Mouse (Mus musculus) heart, embryonic 16.5 days (tissue): ENCODE measurements around the gene Usp29. TPM values are rescaled to one million over a fixed set of nuclear protein-coding genes. Genes with fewer than 3 reads are reported as not detected.

ENCODE experiments used
- ATAC-seq: fragments of 200-750 bp; cut with Nextera tagmentation; replicated peaks from 2 replicates; pipeline ENCODE4 v1.8.0; 2017; ENCODE audit warnings: moderate number of reproducible peaks; ENCODE audit not compliant: insufficient read depth, low FRiP score; ENCODE audit errors: extremely low read depth
- H3K27ac ChIP-seq: fragments of 300-500 bp; sonication (generic); 2 replicates; pipeline ENCODE4 v1.5.1; 2014; ENCODE audit warnings: mild to moderate bottlenecking, low read length, control low read depth, moderate library complexity
- H3K27me3 ChIP-seq: fragments of 300-500 bp; sonication (generic); 2 replicates; pipeline ENCODE4 v1.6.1; 2014; ENCODE audit warnings: low read length, mixed read lengths; ENCODE audit not compliant: control insufficient read depth, insufficient read depth
- H3K36me3 ChIP-seq: fragments of 300-500 bp; sonication (generic); 2 replicates; pipeline ENCODE4 v1.6.1; 2014; ENCODE audit not compliant: control insufficient read depth, insufficient read depth
- H3K4me1 ChIP-seq: fragments of 300-500 bp; sonication (generic); 2 replicates; pipeline ENCODE4 v1.6.1; 2014; ENCODE audit warnings: low read length, mixed read lengths; ENCODE audit not compliant: control insufficient read depth, insufficient read depth
- H3K4me2 ChIP-seq: fragments of 300-500 bp; sonication (generic); 2 replicates; pipeline ENCODE4 v1.6.1; 2014; ENCODE audit warnings: low read depth, mild to moderate bottlenecking, control low read depth, low read length
- H3K4me3 ChIP-seq: fragments of 300-500 bp; sonication (generic); 2 replicates; pipeline ENCODE4 v1.5.1; 2014; ENCODE audit warnings: mild to moderate bottlenecking, control low read depth, low read length
- H3K9ac ChIP-seq: fragments of 300-500 bp; sonication (generic); 2 replicates; pipeline ENCODE4 v1.6.1; 2014; ENCODE audit warnings: low read length, control low read depth
- H3K9me3 ChIP-seq: fragments of 300-500 bp; sonication (generic); replicated peaks from 2 replicates; pipeline ENCODE4 v1.6.1; 2016; ENCODE audit warnings: low read length; ENCODE audit not compliant: control insufficient read depth
- whole genome bisulfite sequencing: fragments of 180-500 bp; shearing (Covaris S2); extraction: QIAGEN DNeasy Blood & Tissue Kit; methylation state at CpG from one replicate; pipeline ENCODE4 v1.1.7; 2014; 5-methylcytosine and 5-hydroxymethylcytosine counted together
- polyA plus RNA-seq: library from polyadenylated mRNA; unstranded; fragments of >200 nt; fragmentation: Nextera tagmentation; extraction: Ambion mirVana; gene quantifications from 2 replicates; pipeline ENCODE4 v1.2.1, GENCODE M21; 2015

Gene Usp29
- polyA plus RNA-seq, 1 experiment from 2014 or later = 6.1 TPM

- H3K36me3 ChIP-seq = no peaks in the 10 kb centered on the region
- H3K9me3 ChIP-seq = no peaks in the 10 kb centered on the region
- no peak overlapping the region for H3K4me2 ChIP-seq
- H3K27me3 ChIP-seq = no peaks in the 10 kb centered on the region
- peaks cover 11% of the 10 kb centered on the region for H3K4me1 ChIP-seq
- 59% methylated on average over 9 of the region's 9 CpGs for WGBS
- ATAC-seq = no peak
- H3K4me3 ChIP-seq = no peak overlapping the region
- no peak overlapping the region for H3K9ac ChIP-seq
- H3K27ac ChIP-seq = no peak overlapping the region
These were observed 68.9 kb downstream of the Usp29 start for GRCm38 (mm10) chr7:6799105-6799805.

- H3K9me3 ChIP-seq = no peaks in the 10 kb centered on the region
- H3K27me3 ChIP-seq = no peaks in the 10 kb centered on the region
- H3K4me1 ChIP-seq = peaks cover 11% of the 10 kb centered on the region
- H3K36me3 ChIP-seq = no peaks in the 10 kb centered on the region
- no peak overlapping the region for H3K4me3 ChIP-seq
- H3K4me2 ChIP-seq = no peak overlapping the region
- WGBS = 70% methylated on average over 12 of the region's 12 CpGs
- no peak overlapping the region for H3K9ac ChIP-seq
- ATAC-seq = no peak
- no peak overlapping the region for H3K27ac ChIP-seq
These were observed 70.4 kb downstream of the Usp29 start for GRCm38 (mm10) chr7:6800586-6801441.

- no peak for ATAC-seq
- no peaks in the 10 kb centered on the region for H3K36me3 ChIP-seq
- 56% methylated on average over 6 of the region's 6 CpGs for WGBS
- H3K4me3 ChIP-seq = no peak overlapping the region
- no peak overlapping the region for H3K9ac ChIP-seq
- H3K4me1 ChIP-seq = peaks cover 11% of the 10 kb centered on the region
- H3K27me3 ChIP-seq = no peaks in the 10 kb centered on the region
- no peaks in the 10 kb centered on the region for H3K9me3 ChIP-seq
- H3K27ac ChIP-seq = no peak overlapping the region
- H3K4me2 ChIP-seq = no peak overlapping the region
These were observed 71.3 kb downstream of the Usp29 start for GRCm38 (mm10) chr7:6801642-6802041.

DNA sequence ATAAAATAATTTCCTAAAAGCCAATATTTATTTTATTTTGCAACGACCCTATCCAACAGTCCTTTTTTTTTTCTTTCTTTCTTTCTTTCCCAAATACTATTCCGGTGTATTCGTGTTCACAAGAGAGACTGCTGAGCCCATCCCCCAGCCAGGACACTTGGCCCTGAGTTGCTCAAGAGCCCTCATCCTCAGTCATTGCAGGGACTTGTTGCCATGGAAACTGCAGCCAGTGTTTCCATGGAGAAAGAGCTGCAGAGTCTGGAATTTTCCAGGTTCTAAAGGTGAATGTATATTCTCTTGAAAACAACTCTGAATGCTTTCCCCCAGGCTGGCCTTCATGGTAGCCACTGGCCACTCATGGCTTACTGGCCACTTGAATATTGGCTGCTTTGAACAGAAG lies 80.2 kb downstream of the Usp29 start:
- no peak for ATAC-seq
- WGBS = 62% methylated on average over 3 of the region's 3 CpGs
- H3K27me3 ChIP-seq = no peaks in the 10 kb centered on the region

DNA sequence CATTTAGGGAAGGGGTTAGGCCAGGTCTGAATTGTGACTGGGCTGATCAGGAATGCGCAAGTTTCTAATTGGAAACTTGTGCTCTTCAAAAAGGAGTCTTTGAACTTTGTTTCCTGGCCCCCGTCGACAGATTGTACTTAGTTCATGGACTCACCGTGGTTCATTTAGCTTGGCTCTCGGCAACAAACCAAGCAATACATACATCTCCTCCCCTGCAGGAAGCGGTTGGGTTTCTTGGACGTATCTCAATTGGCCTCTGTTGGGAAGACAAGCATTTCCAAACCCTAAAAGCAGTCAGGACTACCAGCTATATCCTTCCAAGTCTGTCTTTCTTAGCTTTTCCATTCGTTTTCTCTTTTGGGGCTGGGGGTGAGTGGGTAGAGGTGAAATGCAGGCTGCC lies 84.6 kb downstream of the Usp29 start:
- Histone ChIP-seq H3K27ac (no peak overlapping the region), H3K27me3 (no peaks in the 10 kb centered on the region), H3K9me3 (no peaks in the 10 kb centered on the region), H3K36me3 (no peaks in the 10 kb centered on the region), H3K4me3 (no peak overlapping the region), H3K9ac (no peak overlapping the region), H3K4me1 (no peaks in the 10 kb centered on the region), H3K4me2 (no peak overlapping the region)
- ATAC-seq = no peak
- WGBS = 61% methylated on average over 8 of the region's 8 CpGs

More for the DNA sequence above, 80.2 kb downstream of the Usp29 start:
- H3K4me3 ChIP-seq = no peak overlapping the region
- no peak overlapping the region for H3K4me2 ChIP-seq
- no peak overlapping the region for H3K27ac ChIP-seq
- H3K36me3 ChIP-seq = no peaks in the 10 kb centered on the region
- H3K9ac ChIP-seq = no peak overlapping the region
- no peaks in the 10 kb centered on the region for H3K9me3 ChIP-seq
- no peaks in the 10 kb centered on the region for H3K4me1 ChIP-seq

- no peak overlapping the region for H3K4me3 ChIP-seq
- H3K36me3 ChIP-seq = no peaks in the 10 kb centered on the region
- WGBS = 84% methylated on average over 5 of the region's 5 CpGs
- no peaks in the 10 kb centered on the region for H3K27me3 ChIP-seq
- no peak for ATAC-seq
- H3K4me1 ChIP-seq = no peaks in the 10 kb centered on the region
- no peak overlapping the region for H3K27ac ChIP-seq
- H3K9me3 ChIP-seq = no peaks in the 10 kb centered on the region
- H3K4me2 ChIP-seq = no peak overlapping the region
- H3K9ac ChIP-seq = no peak overlapping the region
These were observed 86.5 kb downstream of the Usp29 start for GRCm38 (mm10) chr7:6816706-6817376.

DNA sequence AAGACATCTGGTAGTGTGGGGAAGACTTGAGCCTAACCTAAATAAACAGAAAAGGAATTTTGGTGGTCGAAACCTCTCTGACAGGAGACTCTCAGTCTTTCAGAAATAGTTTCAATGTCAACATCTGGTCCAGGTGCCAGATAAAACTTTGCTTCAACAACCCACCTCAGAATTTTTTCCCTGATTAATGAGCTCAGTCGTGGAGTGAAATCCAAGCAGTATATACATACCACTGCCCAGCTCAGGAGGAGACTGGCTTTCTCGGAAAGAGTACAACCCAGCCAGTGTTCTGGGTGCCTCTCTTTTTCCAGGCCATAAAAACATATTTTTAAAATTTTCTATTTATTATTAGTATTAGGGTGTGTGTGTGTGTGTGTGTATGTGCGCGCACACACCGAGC lies 89.9 kb downstream of the Usp29 start:
- H3K36me3 ChIP-seq = no peaks in the 10 kb centered on the region
- WGBS = 79% methylated on average over 6 of the region's 6 CpGs
- no peak for ATAC-seq

GRCm38 (mm10) chr7:6822633-6823032 lies 92.3 kb downstream of the Usp29 start:
- Histone ChIP-seq H3K9me3 (no peaks in the 10 kb centered on the region), H3K36me3 (no peaks in the 10 kb centered on the region), H3K4me3 (no peak overlapping the region), H3K9ac (no peak overlapping the region), H3K4me2 (no peak overlapping the region), H3K27me3 (no peaks in the 10 kb centered on the region), H3K27ac (no peak overlapping the region), H3K4me1 (no peaks in the 10 kb centered on the region)
- WGBS = 71% methylated on average over 4 of the region's 4 CpGs
- no peak for ATAC-seq

More for the DNA sequence above, 89.9 kb downstream of the Usp29 start:
- Histone ChIP-seq H3K4me2 (no peak overlapping the region), H3K4me3 (no peak overlapping the region), H3K4me1 (no peaks in the 10 kb centered on the region), H3K9ac (no peak overlapping the region), H3K27me3 (no peaks in the 10 kb centered on the region), H3K9me3 (no peaks in the 10 kb centered on the region), H3K27ac (no peak overlapping the region)

DNA sequence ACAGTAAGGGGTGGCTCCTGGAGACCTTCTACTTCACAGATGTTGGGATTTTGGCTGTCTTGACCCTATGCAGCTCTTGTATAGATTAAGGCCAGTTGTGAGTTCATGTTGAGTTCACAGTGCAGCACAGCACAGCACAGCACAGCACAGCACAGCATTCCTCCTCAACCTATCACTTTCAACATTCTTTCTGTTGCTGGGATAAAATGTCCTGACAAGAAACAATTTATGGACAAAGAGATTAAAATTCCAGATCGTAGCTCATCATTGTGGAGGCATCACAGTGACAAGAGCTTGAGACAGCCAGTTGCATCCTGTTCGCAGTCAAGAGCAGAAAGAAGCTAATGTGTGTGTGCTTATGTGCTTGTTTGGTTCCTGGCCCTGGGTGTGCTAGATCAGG lies 93.3 kb downstream of the Usp29 start:
- Histone ChIP-seq H3K27me3 (no peaks in the 10 kb centered on the region), H3K4me1 (no peaks in the 10 kb centered on the region), H3K9me3 (no peaks in the 10 kb centered on the region), H3K4me2 (no peak overlapping the region), H3K36me3 (no peaks in the 10 kb centered on the region), H3K4me3 (no peak overlapping the region), H3K27ac (no peak overlapping the region), H3K9ac (no peak overlapping the region)
- no peak for ATAC-seq
- 44% methylated on average over 2 of the region's 2 CpGs for WGBS
